Mouse (Mus musculus): ENCODE measurements around the gene Nusap1. TPM values are rescaled to one million over a fixed set of nuclear protein-coding genes. Genes with fewer than 3 reads are reported as not detected.

Gene Nusap1
- total and polyA plus RNA-seq, 3 experiments: 29.0 to 92.7 (median 41.1) TPM

GRCm38 (mm10) chr2:119641214-119641912, 23.3 kb downstream of the Nusap1 start:
- dilution Hi-C loops (cut with MboI; ENCODE audit: extremely low pct_ligation_motif_present, extremely low pct_unique_long_range_greater_than_20kb, low sequenced_read_pairs) (no loop called here), in situ Hi-C loops (cut with MboI; ENCODE audit: low pct_ligation_motif_present, low pct_unique_long_range_greater_than_20kb, low sequenced_read_pairs) (no loop called here)
- H3K4me3 ChIP-seq (replicated peaks in 1 of 3; ENCODE audit: low read depth in 2 of 3, low read length in 2 of 3, poor library complexity in 1 of 3): no peak overlapping the region
- no peaks in the 10 kb centered on the region for H3K27me3 ChIP-seq (replicated peaks)
- TF ChIP-seq UBTF (IDR thresholded peaks at IDR 0.05; ENCODE audit: low read depth, low read length) (no peak), ZC3H11A (IDR thresholded peaks at IDR 0.05; ENCODE audit: low read depth, low read length) (no peak), ZKSCAN1 (IDR thresholded peaks at IDR 0.05; ENCODE audit: borderline replicate concordance, low read depth, low read length) (no peak), USF1 (IDR thresholded peaks at IDR 0.05; ENCODE audit: low read depth, low read length) (no peak), ZNF384 (IDR thresholded peaks at IDR 0.05; ENCODE audit: low read depth, low read length) (no peak), TCF12 (IDR thresholded peaks at IDR 0.05; ENCODE audit: low read depth, low read length) (no peak)
- H3K79me2 ChIP-seq (replicated peaks; ENCODE audit: control insufficient read depth, extremely low read depth, insufficient read depth, poor library complexity, severe bottlenecking): no peaks in the 10 kb centered on the region
- peaks cover 58 to 84% of the 10 kb centered on the region in 2 experiments for H3K36me3 ChIP-seq (replicated peaks in 1 of 2; ENCODE audit: control insufficient read depth in 1 of 2, insufficient read depth in 1 of 2, low read length in 1 of 2)
- H3K4me2 ChIP-seq (ENCODE audit: insufficient read depth, low read depth, poor library complexity, severe bottlenecking): no peak overlapping the region
- no peak overlapping the region for H3K27ac ChIP-seq (ENCODE audit: insufficient read depth, low read depth)
- peaks cover 3 to 17% of the 10 kb centered on the region in 2 experiments for H3K4me1 ChIP-seq (ENCODE audit: control insufficient read depth in 1 of 2, insufficient read depth in 2 of 2)
- no peaks in the 10 kb centered on the region for H3K9me3 ChIP-seq (replicated peaks; ENCODE audit: low read length)
- DNase-seq (ENCODE audit: extremely low read depth): no peak
- H3K9ac ChIP-seq (ENCODE audit: insufficient read depth, low read depth): no peak overlapping the region

- Histone ChIP-seq H3K4me1 (ENCODE audit: control insufficient read depth in 1 of 2, insufficient read depth in 2 of 2) (peaks cover 3 to 9% of the 10 kb centered on the region in 2 experiments), H3K27ac (ENCODE audit: insufficient read depth, low read depth) (no peak overlapping the region), H3K9me3 (replicated peaks; ENCODE audit: low read length) (no peaks in the 10 kb centered on the region), H3K36me3 (replicated peaks in 1 of 2; ENCODE audit: control insufficient read depth in 1 of 2, insufficient read depth in 1 of 2, low read length in 1 of 2) (peaks cover 62 to 83% of the 10 kb centered on the region in 2 experiments), H3K27me3 (replicated peaks) (no peaks in the 10 kb centered on the region), H3K4me3 (replicated peaks in 1 of 3; ENCODE audit: low read depth in 2 of 3, low read length in 2 of 3, poor library complexity in 1 of 3) (no peak overlapping the region), H3K79me2 (replicated peaks; ENCODE audit: control insufficient read depth, extremely low read depth, insufficient read depth, poor library complexity, severe bottlenecking) (no peaks in the 10 kb centered on the region), H3K4me2 (ENCODE audit: insufficient read depth, low read depth, poor library complexity, severe bottlenecking) (peak overlapping the region; percentile 25; the same call in 1 of the 2 replicates), H3K9ac (ENCODE audit: insufficient read depth, low read depth) (no peak overlapping the region)
- DNase-seq (ENCODE audit: extremely low read depth): peak; percentile 26
- dilution Hi-C loops (cut with MboI; ENCODE audit: extremely low pct_ligation_motif_present, extremely low pct_unique_long_range_greater_than_20kb, low sequenced_read_pairs): no loop called here
- TF ChIP-seq TBP (conservative IDR thresholded peaks at IDR 0.05; ENCODE audit: low read depth, low read length) (peak; percentile 66), USF2 (conservative IDR thresholded peaks at IDR 0.05; ENCODE audit: low read depth, low read length) (no peak), JUN (IDR thresholded peaks at IDR 0.05; ENCODE audit: insufficient read depth, low read depth, low read length) (no peak), IRF4 (IDR thresholded peaks at IDR 0.05; ENCODE audit: low read depth, low read length) (peak; percentile 70), EP300 (IDR thresholded peaks at IDR 0.05; ENCODE audit: low read length) (0 out of 2 replicates have a peak, but pooled peaks have one; percentile 8), ELF1 (IDR thresholded peaks at IDR 0.05; ENCODE audit: low read depth, low read length) (no peak), ZKSCAN1 (IDR thresholded peaks at IDR 0.05; ENCODE audit: borderline replicate concordance, low read depth, low read length) (no peak), ZNF384 (IDR thresholded peaks at IDR 0.05; ENCODE audit: low read depth, low read length) (peak; percentile 51; the same call in 1 of the 2 replicates)
- in situ Hi-C loops (cut with MboI; ENCODE audit: low pct_ligation_motif_present, low pct_unique_long_range_greater_than_20kb, low sequenced_read_pairs): no loop called here
Measured at GRCm38 (mm10) chr2:119644254-119644653, 26.2 kb downstream of the Nusap1 start.
